Mouse (Mus musculus) gastrocnemius, adult 8-10 months (tissue): ENCODE measurements at regions not wholly inside any gene's neighbourhood (a gene's known extent, or its start where the extent isn't known, plus 50 kb on each side); places are given as distances from the start of the nearest gene placed in this dataset.
A peak's percentile ranks its signal among the peaks of the same experiment; 100 is the strongest.

Source experiments
- DNase-seq, 2 experiments: peaks; one replicate each; pipeline ENCODE4 v3.0.0; 2022; ENCODE audit warnings: low spot score in 2 of 2

- no peak for DNase-seq
Measured at GRCm38 (mm10) chr19:6684921-6685320, 142.1 kb upstream of the Slc22a12 start.

DNA sequence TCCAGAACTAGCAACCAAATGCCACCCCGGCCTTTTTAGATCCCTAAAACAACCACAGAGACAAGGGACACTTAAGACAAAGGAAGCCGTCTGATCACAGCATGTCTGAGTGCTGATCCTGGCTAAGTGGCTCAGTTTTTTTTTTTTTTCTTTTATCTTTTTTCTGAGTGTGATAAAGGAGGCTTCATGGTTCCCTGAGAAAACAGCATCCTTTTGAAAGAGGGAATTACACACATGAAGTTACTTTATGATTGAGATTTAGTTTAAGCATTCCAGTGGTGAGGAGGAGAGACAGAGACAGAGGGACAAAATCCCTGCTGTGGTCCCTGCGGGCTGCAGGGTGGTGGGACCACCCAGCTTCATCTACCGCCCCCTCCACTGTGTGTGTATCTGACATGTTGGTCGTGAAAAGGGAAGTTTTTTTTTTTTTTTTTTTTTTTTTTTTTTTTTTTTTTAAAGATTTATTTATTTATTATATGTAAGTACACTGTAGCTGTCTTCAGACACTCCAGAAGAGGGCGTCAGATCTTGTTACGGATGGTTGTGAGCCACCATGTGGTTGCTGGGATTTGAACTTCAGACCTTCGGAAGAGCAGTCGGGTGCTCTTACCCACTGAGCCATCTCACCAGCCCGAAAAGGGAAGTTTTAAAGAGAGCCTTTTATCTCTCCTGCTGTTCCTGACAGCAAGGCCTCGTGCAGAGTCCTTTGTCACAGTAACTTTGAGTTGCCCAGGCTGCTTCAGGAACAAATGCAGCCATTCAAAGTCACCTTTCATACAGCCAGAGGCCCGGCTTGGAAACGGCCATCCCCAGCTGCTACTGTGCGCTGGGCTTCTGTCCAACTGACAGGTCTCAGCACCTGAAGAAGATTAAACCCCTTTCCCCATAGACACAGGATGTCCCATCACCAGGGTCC lies 136.8 kb upstream of the Slc22a12 start:
- no peak for DNase-seq

DNA sequence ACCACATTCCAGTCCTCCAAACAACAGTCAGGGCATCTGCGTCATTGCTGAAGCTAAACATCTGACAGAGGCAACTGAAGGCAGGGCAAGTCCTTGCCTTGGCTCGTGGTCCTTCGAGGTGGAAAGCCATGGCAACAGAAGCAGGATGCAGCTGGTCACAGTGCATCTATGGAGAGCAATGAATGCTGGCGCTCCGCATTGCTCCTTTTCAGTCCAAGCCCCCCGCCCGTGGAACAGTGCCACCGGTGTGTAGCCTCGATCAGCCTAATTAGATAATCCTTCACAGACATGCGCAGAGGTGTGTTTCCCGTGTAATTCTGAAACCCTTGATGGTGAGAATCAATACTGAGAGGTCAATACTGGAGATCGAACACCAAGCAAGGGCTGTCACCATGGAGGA lies 134.7 kb upstream of the Slc22a12 start:
- DNase-seq = no peak

DNA sequence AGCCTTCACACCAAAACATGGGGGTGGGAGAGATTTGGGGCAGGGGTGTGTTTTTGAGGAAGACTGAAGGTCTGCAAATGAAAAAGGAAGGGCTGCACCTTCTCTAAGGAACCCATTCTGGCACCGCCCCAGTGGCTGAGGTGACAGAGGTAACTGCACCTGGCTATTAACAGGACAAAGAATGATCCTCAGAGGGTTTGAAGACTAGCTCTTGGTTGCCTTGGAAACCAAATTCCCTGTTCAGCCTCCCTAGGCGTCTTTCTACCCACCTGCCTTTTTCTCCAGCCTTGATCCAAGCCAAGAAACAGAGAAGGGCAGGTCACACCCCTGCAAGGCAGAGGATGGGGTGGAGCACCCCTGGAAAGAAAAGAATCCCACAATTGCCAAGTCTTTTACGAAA lies 132.8 kb upstream of the Slc22a12 start:
- no peak for DNase-seq

- DNase-seq = no peak
Measured at GRCm38 (mm10) chr19:6671696-6672095, 128.9 kb upstream of the Slc22a12 start.

- DNase-seq = no peak
Measured at GRCm38 (mm10) chr19:6669881-6670280, 127.0 kb upstream of the Slc22a12 start.

DNA sequence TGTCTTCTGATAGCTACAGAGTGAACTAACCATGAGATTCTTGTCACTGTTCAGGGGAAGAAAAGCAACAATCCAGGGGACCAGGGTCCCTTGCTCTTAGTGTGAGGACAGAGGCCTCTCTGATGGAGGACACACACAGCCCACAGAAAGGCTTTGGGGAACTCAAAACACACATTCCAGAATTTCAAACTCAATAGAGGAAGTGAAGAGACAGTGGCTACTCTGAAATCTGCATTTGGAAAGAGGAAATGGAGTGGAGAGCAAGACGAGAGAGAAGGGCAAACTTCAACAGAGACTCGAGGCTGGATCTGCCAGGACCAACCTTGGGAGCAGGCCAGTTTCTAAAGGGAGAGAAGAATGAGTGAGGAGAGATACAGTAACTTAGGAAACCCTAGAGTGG lies 125.7 kb upstream of the Slc22a12 start:
- DNase-seq = no peak

- no peak for DNase-seq
Measured at GRCm38 (mm10) chr19:6666187-6666722, 123.4 kb upstream of the Slc22a12 start.

GRCm38 (mm10) chr19:6665264-6666054 lies 122.6 kb upstream of the Slc22a12 start:
- no peak for DNase-seq

- no peak for DNase-seq
Measured at GRCm38 (mm10) chr19:6664311-6664952, 121.6 kb upstream of the Slc22a12 start.

GRCm38 (mm10) chr19:6663391-6663790 lies 120.6 kb upstream of the Slc22a12 start:
- DNase-seq = peak; percentile 41 to 45

DNA sequence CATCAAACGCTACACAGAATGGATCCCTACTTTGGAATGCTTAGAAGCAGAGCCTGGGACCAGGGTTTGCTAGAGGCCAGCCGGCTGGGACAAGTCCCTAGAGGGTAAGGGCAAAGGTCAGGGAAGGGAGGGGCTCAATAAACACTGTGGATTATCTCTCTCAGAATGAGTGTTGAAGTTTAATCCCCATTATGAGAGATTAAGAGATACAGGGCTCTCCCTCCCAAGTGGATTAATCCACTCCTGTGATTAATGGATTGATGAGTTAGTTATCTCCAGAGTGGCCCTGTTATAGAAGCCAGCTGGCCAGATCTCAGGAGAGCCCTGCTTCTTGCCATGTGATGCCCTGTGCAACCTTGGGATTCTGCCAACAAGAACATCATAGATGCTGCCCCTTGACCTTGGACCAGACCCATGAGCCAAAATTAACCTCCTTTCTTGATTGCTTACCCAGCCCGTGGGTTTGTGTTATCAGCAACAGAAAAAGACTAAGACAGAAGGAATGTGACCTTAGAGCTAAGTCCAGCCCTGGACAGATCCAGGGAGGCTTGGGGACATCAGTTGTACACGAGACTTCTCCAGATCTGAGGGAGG lies 119.6 kb upstream of the Slc22a12 start:
- no peak for DNase-seq

- DNase-seq = no peak
Measured at GRCm38 (mm10) chr19:6661508-6661871, 118.7 kb upstream of the Slc22a12 start.

GRCm38 (mm10) chr19:6660723-6661507 lies 118.1 kb upstream of the Slc22a12 start:
- DNase-seq = no peak

DNA sequence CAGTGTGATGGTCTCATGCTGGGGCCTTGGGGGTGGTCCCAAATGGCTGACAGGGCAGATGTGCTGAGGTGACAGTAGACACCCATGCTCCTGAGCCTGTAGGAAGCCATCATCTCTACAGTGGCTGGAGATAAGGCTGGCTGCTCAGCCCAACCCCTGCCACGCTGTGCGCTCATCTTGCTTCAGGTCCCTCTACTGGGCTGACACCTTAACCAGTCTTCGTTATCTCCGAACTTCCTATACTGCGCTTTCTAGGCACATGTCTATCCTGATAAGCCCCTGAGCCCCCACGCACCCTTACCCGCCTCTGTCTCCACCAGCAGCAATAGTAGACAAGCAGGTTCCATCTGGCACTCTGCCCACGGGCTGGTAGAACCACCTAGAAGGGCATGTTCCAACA lies 117.3 kb upstream of the Slc22a12 start:
- DNase-seq = no peak

DNA sequence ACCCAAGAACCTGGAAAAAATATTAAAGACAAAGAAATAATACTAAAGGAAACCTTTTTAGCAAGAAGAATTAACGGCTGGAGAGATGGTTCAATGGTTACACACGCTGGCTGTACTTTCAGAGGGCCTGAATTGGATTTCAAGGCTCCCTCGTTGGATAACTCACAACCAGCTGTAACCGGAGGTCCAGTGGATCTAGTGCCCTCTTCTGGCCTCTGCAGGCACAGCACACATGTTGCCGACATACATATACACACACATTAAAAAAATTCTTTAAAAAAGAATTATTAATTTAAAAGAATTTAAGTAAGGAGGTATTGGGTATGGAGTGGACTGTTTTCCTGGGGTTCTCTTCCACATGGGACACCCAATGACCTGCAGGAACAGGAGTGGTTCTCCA lies 111.7 kb upstream of the Slc22a12 start:
- no peak for DNase-seq

DNA sequence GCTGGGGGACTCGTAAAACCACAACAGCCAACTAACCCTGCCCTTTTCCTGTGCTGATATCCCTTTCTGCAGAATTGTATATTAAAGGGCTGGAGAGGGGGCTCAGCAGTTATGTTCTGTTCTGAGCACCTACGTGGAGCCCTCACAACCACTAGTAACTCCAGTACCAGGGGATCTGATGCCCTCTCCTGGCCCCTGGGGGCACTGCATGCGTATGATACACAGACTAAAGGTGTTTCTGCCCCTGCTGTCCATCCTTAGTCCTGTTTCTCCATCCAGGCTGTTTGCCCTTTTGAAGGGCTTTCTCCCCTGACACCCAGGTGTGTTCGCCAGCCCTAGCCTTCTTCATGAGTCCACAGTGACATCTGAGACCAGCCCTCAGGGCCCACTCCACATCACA lies 109.9 kb upstream of the Slc22a12 start:
- DNase-seq = no peak

DNA sequence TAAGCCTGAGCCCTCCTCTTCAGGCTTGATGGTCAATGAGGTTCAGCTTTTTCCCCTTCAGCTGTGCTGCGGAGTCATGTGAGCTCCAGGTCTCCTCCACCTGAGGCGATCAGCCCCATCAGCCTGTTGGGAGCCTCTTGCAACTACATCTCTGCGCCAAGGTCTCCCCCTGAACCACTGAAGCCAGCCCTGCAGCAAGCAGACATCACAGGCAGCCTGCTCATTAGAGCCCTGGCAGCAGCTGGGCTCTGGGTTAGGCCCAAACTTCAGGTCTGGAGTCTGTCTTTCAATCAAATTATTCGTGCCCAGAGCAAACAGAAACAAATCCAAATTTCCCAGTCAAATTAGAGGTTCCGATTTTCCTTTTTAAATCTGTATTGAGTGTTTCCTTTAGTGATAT lies 108.4 kb upstream of the Slc22a12 start:
- no peak for DNase-seq

GRCm38 (mm10) chr19:6649885-6650284 lies 107.1 kb upstream of the Slc22a12 start:
- DNase-seq = no peak

DNA sequence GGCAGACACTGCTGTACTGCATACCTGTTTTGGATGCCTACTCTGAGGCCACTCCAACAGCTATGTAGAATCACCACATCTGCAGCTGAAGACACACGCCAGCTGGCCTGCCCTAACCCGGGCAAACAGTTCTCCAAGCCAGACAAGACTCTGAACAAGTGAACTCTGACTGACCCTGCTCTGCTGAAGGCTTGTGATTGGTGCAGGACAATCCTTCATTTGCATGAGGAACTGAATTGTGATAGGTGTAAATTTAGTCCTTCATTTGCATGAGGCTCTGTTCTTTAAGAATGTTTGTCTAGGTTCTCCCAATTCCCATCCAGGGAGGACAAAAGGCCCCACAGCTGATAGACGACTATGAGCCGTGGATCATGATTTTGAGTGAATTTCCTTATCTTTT lies 104.9 kb upstream of the Slc22a12 start:
- no peak for DNase-seq

GRCm38 (mm10) chr19:6647216-6647615 lies 104.4 kb upstream of the Slc22a12 start:
- no peak for DNase-seq
